Mouse (Mus musculus) lung, postnatal 10 days (tissue): ENCODE data around the gene Cplx3.
A peak's percentile ranks its signal among the peaks of the same experiment; 100 is the strongest.

ENCODE experiments used
- DNase-seq: peaks from one replicate; pipeline ENCODE4 v3.0.0; 2021

Gene Cplx3

DNA sequence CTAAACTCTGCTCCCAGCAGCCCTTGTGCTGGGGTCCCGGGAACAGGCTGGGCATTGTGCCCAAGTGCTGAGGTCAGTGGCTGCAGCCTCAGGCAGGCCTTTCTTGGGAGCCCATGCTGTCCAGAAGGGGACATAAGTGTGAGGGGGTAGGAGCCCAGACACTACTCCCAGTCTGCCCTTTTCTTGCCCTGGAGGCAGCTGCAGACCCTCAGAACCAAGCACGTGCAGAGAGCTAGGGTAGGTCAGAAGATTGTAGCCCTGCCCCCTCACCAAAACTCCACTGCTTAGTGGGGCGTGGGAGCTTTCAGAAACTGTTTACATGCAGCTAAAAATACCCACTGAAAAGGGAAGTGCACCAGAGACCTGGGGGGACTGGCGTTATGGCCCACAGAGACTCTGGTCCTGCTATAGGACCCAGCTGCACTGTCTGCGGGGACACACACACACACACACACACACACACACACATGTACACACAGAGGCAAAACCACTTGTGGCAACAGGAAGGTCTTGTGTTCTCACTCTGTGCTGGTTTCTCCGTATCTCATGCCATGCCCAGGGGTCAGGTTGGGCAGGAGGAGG is 31.8 kb upstream of the Cplx3 start:
- DNase-seq = peak; percentile 92

- DNase-seq = no peak
Observed at GRCm38 (mm10) chr9:57637272-57637671, 31.2 kb upstream of the Cplx3 start.

- DNase-seq = peak; percentile 57
Observed at GRCm38 (mm10) chr9:57633481-57634024, 27.5 kb upstream of the Cplx3 start.

- DNase-seq = peak; percentile 90
Observed at GRCm38 (mm10) chr9:57629118-57629874, 23.2 kb upstream of the Cplx3 start.

GRCm38 (mm10) chr9:57628717-57629116 is 22.6 kb upstream of the Cplx3 start:
- no peak for DNase-seq

DNA sequence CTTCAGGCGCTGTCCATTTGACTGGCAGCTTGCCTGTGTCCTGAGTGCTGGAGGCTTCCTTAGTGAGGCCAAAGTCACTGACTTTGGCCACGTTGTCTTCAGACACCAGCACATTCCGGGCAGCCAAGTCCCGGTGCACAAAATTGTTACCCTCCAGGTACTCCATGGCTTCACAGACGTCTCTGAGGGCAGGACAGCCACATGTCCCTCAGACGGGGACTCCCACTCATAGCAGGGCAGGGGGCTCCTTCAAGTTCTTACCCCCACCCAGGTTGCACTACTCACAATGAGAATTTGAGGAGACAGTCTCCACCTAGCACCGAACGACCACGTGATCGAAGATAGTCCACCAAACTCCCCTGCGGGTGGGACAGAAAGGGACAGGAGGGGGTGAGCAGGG is 21.8 kb upstream of the Cplx3 start:
- DNase-seq = no peak

DNA sequence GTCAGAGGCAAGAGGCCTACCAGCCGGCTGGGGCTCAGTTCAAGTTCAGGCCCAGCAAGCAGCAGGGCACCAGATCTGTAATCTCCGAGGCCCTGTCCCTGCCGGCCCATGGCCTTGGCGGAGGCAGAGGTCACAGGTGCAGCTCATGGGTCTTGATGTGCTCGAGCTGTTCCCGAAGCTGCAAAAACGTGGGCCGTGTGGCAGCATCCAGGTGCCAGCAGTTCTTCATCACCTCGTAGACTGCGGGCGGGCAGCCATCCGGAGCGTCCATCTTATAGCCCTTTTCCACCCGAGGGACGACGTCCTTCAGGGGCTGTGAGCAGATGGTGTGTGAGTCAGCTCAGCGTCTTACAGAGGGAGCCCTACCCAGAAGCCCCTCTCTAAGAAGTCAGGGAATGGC is 21.1 kb upstream of the Cplx3 start:
- no peak for DNase-seq

GRCm38 (mm10) chr9:57625674-57626500 is 19.8 kb upstream of the Cplx3 start:
- no peak for DNase-seq

DNA sequence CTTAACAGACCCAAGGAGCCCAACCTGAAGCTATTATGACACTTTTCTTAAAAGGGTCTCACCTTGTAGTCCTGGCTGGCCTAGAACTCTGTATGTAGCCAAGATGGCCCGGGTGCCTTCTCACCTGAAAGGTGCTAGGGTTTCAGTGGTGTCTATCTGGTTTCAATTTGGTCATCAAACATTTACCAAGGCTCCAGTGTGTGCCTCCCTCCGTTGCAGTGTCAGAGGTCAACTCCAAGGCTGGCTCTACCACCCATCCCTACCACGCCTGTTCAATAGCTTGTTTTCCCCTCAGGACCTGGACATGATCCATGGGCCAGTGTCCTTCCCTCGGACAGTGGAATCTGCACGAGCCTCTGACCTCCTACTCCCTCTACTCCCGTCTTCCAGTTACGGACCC is 18.2 kb upstream of the Cplx3 start:
- no peak for DNase-seq

DNA sequence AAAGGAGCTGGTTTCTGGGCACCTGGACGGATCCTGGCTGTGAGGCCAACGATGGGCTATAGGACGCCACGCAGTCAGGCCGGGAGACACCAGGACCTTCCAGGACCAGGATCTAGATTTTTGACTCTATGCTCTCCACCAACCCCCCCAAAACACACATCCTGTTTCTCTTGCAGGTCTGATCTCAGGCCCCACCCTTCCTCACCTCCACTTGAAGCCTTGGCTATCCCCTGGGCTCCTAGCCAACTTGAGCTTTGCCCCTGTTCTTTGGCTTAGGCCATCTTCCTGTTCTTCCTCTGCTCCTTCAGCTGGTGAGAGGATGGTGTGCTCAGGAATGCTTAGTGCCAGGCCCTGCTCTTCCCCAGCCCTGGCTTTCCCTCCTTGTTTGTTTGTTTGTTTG is 14.6 kb upstream of the Cplx3 start, which contains the start of gene Lman1l:
TSS of gene Lman1l (minus strand) at position 101 of the 400 bp plus-strand sequence.
- DNase-seq = no peak

DNA sequence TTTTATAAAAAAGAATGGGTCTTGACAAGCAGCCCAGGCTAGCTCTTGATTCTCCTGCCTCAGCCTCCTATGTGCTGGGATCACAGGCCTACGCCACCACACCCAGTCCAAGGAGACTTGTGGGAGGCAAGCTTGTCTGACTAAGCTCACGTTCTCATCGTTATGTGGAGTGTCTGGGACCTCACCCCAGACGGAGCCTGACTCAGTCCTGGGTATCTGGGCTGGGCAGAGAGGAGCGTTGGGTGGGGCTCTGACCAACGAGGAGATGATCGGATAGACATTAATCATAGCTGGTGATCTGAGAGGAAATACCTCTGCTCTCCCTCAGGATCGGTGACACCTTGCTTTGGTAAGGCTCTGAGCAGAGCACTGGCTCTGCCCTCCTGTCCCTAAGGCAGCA is 12.8 kb upstream of the Cplx3 start:
- no peak for DNase-seq

GRCm38 (mm10) chr9:57617556-57618169 is 11.6 kb upstream of the Cplx3 start:
- DNase-seq = peak; percentile 40

GRCm38 (mm10) chr9:57614786-57615185 is 8.7 kb upstream of the Cplx3 start:
- peak; percentile 41 for DNase-seq

- no peak for DNase-seq
Observed at GRCm38 (mm10) chr9:57613975-57614374, 7.9 kb upstream of the Cplx3 start.

GRCm38 (mm10) chr9:57612587-57612986 is 6.5 kb upstream of the Cplx3 start:
- no peak for DNase-seq

DNA sequence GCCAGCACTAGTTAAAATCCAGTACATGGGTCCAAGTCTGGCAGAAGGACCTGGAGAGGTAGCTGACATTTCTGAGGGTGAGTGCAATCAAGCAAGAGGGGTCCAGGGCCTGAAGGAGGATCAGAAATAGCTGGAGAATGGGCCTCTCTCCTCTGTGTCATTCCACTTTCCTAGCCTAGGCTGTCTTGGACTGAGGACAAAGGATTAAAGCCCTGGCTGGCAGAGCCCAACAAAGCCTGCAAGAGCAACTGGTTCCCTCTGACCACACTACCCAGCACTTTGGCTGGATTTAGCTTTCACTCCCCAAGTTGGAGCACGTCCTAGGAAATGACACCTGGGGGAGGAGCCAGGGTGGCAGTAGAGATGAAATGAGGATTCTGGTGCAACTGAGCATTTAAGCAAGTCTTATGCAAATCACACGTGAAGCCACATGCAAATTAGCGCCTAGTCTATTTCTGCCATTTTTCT is 4.3 kb upstream of the Cplx3 start:
- no peak for DNase-seq

DNA sequence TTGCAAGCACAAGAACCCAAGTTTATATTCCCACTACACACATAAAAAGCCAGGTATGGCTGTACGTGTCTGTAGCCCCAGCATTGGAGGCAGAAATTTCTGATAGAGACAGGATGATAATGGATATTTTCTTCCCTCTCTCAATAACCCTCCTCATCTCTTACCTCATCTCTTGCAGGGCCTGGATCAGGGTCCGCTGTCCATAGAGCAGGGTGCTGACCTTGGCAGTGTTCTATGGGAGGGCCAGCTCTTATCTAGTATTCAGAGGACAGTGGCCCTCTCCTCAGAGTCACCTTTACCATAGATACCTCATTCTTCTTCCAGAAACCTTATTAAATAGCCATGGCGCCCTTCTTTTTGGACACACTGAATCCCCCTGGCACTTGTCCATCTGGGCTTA is 3.7 kb upstream of the Cplx3 start:
- no peak for DNase-seq

- DNase-seq = no peak
Observed at GRCm38 (mm10) chr9:57605503-57605902, 578 bp downstream of the Cplx3 start.

DNA sequence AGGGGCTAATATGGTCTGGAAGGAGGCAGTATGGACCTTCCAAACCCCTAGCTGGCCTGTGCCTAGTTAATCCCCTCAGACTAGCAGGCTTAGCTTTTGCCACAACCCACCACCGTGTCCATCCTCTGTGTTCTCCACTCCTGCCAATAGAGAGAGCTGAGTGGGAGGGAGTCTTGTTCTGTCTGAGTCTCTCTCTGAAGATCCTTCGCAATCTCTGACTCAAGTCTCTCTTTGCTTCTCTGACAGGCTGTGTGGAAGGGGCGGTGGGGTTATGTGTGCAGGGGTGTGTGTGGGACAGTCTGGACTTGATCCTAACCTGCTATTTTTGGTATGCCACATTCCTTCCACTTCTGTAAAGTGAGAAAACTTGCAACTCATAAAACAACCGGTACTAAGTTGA is 1.2 kb downstream of the Cplx3 start:
- DNase-seq = no peak

- DNase-seq = no peak
Observed at GRCm38 (mm10) chr9:57602098-57602497, 4.0 kb downstream of the Cplx3 start.

GRCm38 (mm10) chr9:57601353-57601706 is 4.8 kb downstream of the Cplx3 start:
- DNase-seq = peak; percentile 43

GRCm38 (mm10) chr9:57600620-57601352 is 5.3 kb downstream of the Cplx3 start:
- peak; percentile 65 for DNase-seq
